Comparison of ENCODE assay signal across 8 mouse cellular contexts in the genomic region with DNA sequence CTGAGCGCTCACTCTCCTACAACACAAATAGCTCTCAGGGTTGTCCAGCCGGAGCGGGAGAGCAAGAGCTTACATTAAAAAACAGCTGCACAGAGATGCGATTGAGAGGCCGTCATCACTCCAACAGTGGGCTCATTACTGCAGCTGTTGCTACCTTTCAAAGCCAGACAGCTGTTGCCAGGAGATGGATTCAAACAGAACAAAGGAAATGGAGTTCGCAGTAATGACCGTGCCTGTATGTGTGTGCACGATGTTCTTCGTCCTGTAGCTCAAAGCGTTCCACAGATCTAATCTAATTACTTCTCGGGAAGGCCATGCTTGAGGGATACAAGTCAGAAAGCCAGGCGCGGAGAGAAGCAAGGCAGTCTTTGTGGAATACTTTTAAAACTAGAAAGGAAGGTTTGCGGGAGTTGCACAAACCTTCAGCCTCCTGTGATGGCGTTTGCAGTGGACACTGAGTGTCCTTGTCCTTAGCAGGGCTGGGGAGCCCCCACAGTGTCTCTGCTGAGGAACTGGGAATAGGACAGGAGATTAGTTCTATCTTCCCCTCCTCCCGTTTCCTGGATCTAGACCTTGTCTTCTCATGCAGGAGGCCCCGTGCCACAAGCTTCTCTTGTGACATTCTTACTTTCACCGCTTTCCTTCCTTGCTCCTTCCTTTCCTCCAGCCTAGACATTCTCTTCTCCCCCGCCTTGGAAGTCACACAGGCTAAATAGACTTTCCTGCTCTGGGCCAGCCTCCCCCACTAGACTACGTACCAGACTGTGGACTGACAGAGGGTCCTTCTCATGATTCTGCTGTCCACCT. TPM values are rescaled to one million over a fixed set of nuclear protein-coding genes. Genes with fewer than 3 reads are reported as not detected.
DNase-seq lines count a peak whose midpoint lies in the region; ATAC-seq and TF ChIP-seq lines count a peak whose summit lies in the region.

No protein-coding gene starts in this region.

- no peak overlapping the region for H3K4me2 ChIP-seq in lung, postnatal 0 days (replicated peaks; ENCODE audit: low read depth, low read length)
- H3K4me2 ChIP-seq in intestine, embryonic 15.5 days (replicated peaks): no peak overlapping the region
- H3K4me2 ChIP-seq in stomach, embryonic 16.5 days (ENCODE audit: low read depth, low read length): no peak overlapping the region

- no peak overlapping the region for H3K27ac ChIP-seq in lung, postnatal 0 days (ENCODE audit: low read length)
- H3K27ac ChIP-seq in intestine, embryonic 15.5 days: no peak overlapping the region
- no peak overlapping the region for H3K27ac ChIP-seq in stomach, embryonic 16.5 days (ENCODE audit: low read length)

- peak; percentile 29 for DNase-seq in lung, postnatal 0 days (ENCODE audit: low spot score)
- no peak for DNase-seq in lung, postnatal 36 days
- DNase-seq in heart, adult 11 months: peak; percentile 94
- DNase-seq in right cerebral cortex, postnatal 4 days: no peak
- DNase-seq in cerebellum, adult 18-20 months: no peak

- no peak for TF ChIP-seq EP300 in lung, postnatal 0 days (IDR thresholded peaks at IDR 0.05)

- no peak for TF ChIP-seq CTCF in lung, postnatal 0 days (IDR thresholded peaks at IDR 0.05)

- H3K4me3 ChIP-seq in lung, postnatal 0 days (ENCODE audit: low read depth, low read length): no peak overlapping the region
- H3K4me3 ChIP-seq in intestine, embryonic 15.5 days (replicated peaks): no peak overlapping the region
- H3K4me3 ChIP-seq in stomach, embryonic 16.5 days (replicated peaks; ENCODE audit: low read length): no peak overlapping the region

- WGBS in lung, postnatal 0 days: 51% methylated on average over 20 of the region's 20 CpGs
- 65% methylated on average over 20 of the region's 20 CpGs for WGBS in intestine, embryonic 15.5 days
- 54% methylated on average over 20 of the region's 20 CpGs for WGBS in stomach, embryonic 16.5 days

- ATAC-seq in lung, postnatal 0 days: peak; percentile 32; the same call in 1 of the 2 replicates
- ATAC-seq in intestine, embryonic 15.5 days: peak; percentile 49; the same call in 1 of the 2 replicates
- peak; percentile 40; the same call in 1 of the 2 replicates for ATAC-seq in stomach, embryonic 16.5 days (ENCODE audit: insufficient read depth, low FRiP score)
- no peak for ATAC-seq in inflammation-experienced regulatory T-cells, adult 6 months

- H3K36me3 ChIP-seq in lung, postnatal 0 days (ENCODE audit: insufficient read depth, low read length): no peaks in the 10 kb centered on the region
- no peaks in the 10 kb centered on the region for H3K36me3 ChIP-seq in intestine, embryonic 15.5 days
- H3K36me3 ChIP-seq in stomach, embryonic 16.5 days (ENCODE audit: control insufficient read depth, insufficient read depth, low read length): no peaks in the 10 kb centered on the region

- H3K9me3 ChIP-seq in lung, postnatal 0 days (ENCODE audit: low read length): no peaks in the 10 kb centered on the region
- H3K9me3 ChIP-seq in intestine, embryonic 15.5 days: no peaks in the 10 kb centered on the region
- no peaks in the 10 kb centered on the region for H3K9me3 ChIP-seq in stomach, embryonic 16.5 days (replicated peaks; ENCODE audit: control insufficient read depth, low read length)

- peaks cover 5% of the 10 kb centered on the region; the same call in 1 of the 2 replicates for H3K4me1 ChIP-seq in lung, postnatal 0 days (ENCODE audit: insufficient read depth, low read depth, low read length)
- H3K4me1 ChIP-seq in intestine, embryonic 15.5 days (replicated peaks): no peaks in the 10 kb centered on the region
- no peaks in the 10 kb centered on the region; the same call in 1 of the 2 replicates for H3K4me1 ChIP-seq in stomach, embryonic 16.5 days (ENCODE audit: control insufficient read depth, insufficient read depth, low read length)

- no peaks in the 10 kb centered on the region for H3K27me3 ChIP-seq in lung, postnatal 0 days (replicated peaks; ENCODE audit: insufficient read depth, low read length)
- H3K27me3 ChIP-seq in intestine, embryonic 15.5 days (replicated peaks): no peaks in the 10 kb centered on the region
- H3K27me3 ChIP-seq in stomach, embryonic 16.5 days (ENCODE audit: control insufficient read depth, insufficient read depth, low read length): no peaks in the 10 kb centered on the region

- no peak overlapping the region for H3K9ac ChIP-seq in lung, postnatal 0 days (replicated peaks; ENCODE audit: low read depth)
- no peak overlapping the region for H3K9ac ChIP-seq in intestine, embryonic 15.5 days
- H3K9ac ChIP-seq in stomach, embryonic 16.5 days (ENCODE audit: low read length): no peak overlapping the region

RNA-seq across cellular contexts. Expression of gene Msgn1, which starts 13.0 kb away (rescaled TPM):
- not detected in 2 replicates for polyA plus RNA-seq in lung, postnatal 0 days (2015; fragmentation: Nextera tagmentation; extraction: Ambion mirVana)
- not detected in 2 replicates for polyA plus RNA-seq in intestine, embryonic 15.5 days (2015; fragmentation: Nextera tagmentation; extraction: Ambion mirVana)
- not detected in 2 replicates for polyA plus RNA-seq in stomach, embryonic 16.5 days (2015; fragmentation: Nextera tagmentation; extraction: Ambion mirVana)
- polyA plus RNA-seq in inflammation-experienced regulatory T-cells, adult 6 months (2017; shearing (Covaris generic)): not detected

RNA-seq across cellular contexts. Expression of gene Gen1, which starts 43.9 kb away (rescaled TPM):
- 0.55 and 0.76 TPM in 2 replicates for polyA plus RNA-seq in lung, postnatal 0 days (2015; fragmentation: Nextera tagmentation; extraction: Ambion mirVana)
- polyA plus RNA-seq in intestine, embryonic 15.5 days (2015; fragmentation: Nextera tagmentation; extraction: Ambion mirVana): 7.3 and 7.7 TPM in 2 replicates
- polyA plus RNA-seq in stomach, embryonic 16.5 days (2015; fragmentation: Nextera tagmentation; extraction: Ambion mirVana): 6.8 and 8.2 TPM in 2 replicates
- 10 to 100 TPM in 1 of 3 experiments, 1 to 10 TPM in 2; 1.4 to 10.4 (median 1.7) TPM for polyA plus RNA-seq in inflammation-experienced regulatory T-cells, adult 6 months (2017; shearing (Covaris generic))

RNA-seq across cellular contexts. Expression of gene Smc6, which starts 44.0 kb away (rescaled TPM):
- 98.7 and 113 TPM in 2 replicates for polyA plus RNA-seq in lung, postnatal 0 days (2015; fragmentation: Nextera tagmentation; extraction: Ambion mirVana)
- polyA plus RNA-seq in intestine, embryonic 15.5 days (2015; fragmentation: Nextera tagmentation; extraction: Ambion mirVana): 103 and 134 TPM in 2 replicates
- 109 and 125 TPM in 2 replicates for polyA plus RNA-seq in stomach, embryonic 16.5 days (2015; fragmentation: Nextera tagmentation; extraction: Ambion mirVana)
- 100 to 1,000 TPM; 102 to 185 (median 183) TPM for polyA plus RNA-seq in inflammation-experienced regulatory T-cells, adult 6 months (2017; shearing (Covaris generic))

Comparison
In these comparisons a context has a peak if more than half of its experiments do, and no peak if none do; other contexts are left out.
1. DNase-seq: peak in lung, postnatal 0 days (single experiment) and heart, adult 11 months (single experiment); none in lung, postnatal 36 days (single experiment), right cerebral cortex, postnatal 4 days (single experiment) and cerebellum, adult 18-20 months (0 of 2).